Mouse (Mus musculus) brown adipose tissue, adult 24 weeks (tissue): ENCODE measurements at regions not wholly inside any gene's neighbourhood (a gene's known extent, or its start where the extent isn't known, plus 50 kb on each side); places are given as distances from the start of the nearest gene placed in this dataset.
"Not testable (repeated sequence)": the region's sequence is repeated elsewhere in the genome, so short reads cannot be mapped to it uniquely, and the experiment has no call there.

Source experiments
- H3K27ac ChIP-seq: fragments of 200-500 bp; replicated peaks from 2 replicates; pipeline ENCODE4 v1.5.1; 2012; ENCODE audit warnings: low read depth, mild to moderate bottlenecking, low read length
- H3K4me1 ChIP-seq: fragments of 200-500 bp; 2 replicates; pipeline ENCODE4 v1.6.1; 2012; ENCODE audit warnings: low read length, mixed read lengths; ENCODE audit not compliant: control insufficient read depth, insufficient read depth, insufficient read length
- H3K4me3 ChIP-seq: fragments of 200-500 bp; 2 replicates; pipeline ENCODE4 v1.5.1; 2012; ENCODE audit warnings: low read depth, mild to moderate bottlenecking, low read length, moderate library complexity; ENCODE audit not compliant: insufficient read depth

DNA sequence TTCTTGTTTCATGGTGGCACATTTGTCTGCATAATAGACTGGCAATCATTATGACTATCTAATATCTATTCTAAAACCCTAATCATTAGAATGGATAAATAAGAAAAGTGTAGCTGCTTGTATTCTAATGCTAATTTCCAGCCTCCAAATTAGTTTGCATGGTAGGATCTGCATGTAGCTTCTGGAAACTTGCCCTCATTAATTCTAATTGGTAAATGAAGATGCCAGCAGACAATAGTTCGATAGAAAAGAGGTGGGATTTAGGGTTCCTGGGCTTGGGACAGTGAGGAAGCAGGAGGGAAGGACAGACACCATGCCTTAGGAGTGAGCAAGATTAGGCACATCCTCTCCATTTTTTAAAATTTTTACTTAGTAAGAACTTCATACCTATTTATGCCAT lies 1008.3 kb downstream of the Basp1 start:
- no peak overlapping the region for H3K27ac ChIP-seq
- no peak overlapping the region for H3K4me3 ChIP-seq

DNA sequence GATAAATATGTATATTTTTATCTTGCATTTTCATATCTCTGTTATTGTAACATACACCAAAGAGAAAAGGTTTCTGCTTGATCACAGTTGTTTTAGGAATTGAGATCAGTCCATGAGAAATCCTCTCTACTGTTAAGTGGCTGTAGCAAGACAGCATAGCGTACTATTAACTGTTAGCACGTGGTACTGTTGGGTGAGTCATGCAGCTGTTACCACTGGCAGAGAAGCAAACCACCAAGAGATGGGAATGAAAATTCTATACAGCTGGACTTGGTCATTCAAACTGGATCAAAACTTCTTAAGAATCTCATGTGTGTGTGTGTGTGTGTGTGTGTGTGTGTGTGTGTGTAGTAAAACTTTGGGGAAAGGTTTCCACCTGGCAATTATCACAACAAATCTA lies 1013.5 kb downstream of the Basp1 start:
- no peak overlapping the region for H3K4me3 ChIP-seq
- H3K4me1 ChIP-seq = no peaks in the 10 kb centered on the region
- H3K27ac ChIP-seq = no peak overlapping the region

More for the DNA sequence above, 1008.3 kb downstream of the Basp1 start:
- H3K4me1 ChIP-seq = no peaks in the 10 kb centered on the region

DNA sequence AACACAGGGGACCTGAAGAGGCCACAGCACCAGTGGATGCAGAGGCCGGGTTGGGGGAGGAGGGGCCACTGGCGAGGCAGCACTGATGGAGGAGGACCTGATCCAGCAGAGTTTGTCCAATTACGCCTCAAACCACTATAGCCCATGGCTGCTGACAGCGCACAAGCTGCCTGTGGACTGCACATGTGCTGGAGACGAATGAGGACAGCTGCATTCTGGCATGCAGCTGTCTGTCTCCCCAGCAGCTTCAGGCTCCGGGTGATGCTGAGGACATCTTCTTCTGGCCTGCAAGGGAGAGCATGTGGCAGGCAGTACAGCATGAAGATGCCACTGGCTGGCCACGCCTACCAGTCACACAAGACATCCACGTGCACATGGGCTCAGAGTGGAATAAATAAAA lies 1055.2 kb downstream of the Basp1 start:
- no peaks in the 10 kb centered on the region for H3K4me1 ChIP-seq
- H3K27ac ChIP-seq = no peak overlapping the region
- no peak overlapping the region for H3K4me3 ChIP-seq

DNA sequence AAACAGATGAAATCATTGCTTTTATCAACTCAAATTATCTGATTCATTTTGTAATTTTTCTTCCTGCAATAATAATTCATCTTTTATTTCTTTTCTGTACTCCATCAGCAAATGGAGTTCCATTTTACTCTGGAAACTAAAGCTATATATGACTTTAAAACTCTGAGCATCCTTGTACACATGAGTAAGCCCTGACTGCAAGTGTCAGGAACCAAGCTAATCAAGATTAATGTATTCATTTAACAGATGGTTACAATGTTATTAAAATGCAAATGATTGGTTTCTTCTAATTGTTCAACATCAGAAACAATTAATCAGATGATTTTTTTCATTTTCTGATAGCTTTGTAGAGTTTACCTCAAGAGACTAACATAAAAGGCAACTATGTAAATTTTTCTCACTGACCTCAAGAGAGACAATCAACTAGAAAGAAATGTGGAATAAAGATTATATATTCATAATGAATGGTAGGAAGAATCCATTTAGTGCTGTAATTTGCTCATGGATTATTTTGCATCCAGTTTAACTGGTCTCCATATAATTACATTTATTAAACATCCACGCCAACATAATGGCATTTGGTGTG lies 1064.5 kb downstream of the Basp1 start:
- Histone ChIP-seq H3K4me1 (no peaks in the 10 kb centered on the region), H3K27ac (no peak overlapping the region), H3K4me3 (no peak overlapping the region)

DNA sequence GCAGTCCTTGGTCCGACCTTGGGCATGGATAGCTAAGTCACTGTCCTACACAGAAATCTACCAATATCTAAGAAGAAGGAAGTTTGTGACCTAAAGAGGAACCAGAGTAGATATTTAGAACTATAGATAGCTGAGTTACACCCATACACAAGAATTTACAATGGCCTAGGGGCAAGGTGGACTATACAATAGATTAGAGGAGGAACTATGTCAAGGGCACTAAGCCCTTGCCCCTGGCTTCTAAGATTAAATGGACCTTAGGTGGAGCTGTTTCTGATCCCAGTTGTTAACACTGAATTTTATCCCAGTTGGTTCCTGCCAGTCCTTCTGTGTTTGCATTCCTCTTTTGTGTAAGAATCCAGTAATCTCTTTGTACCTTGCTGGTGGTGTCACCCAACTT lies 1077.7 kb downstream of the Basp1 start:
- H3K4me3 ChIP-seq, H3K4me1 ChIP-seq, H3K27ac ChIP-seq: not testable (repeated sequence)

DNA sequence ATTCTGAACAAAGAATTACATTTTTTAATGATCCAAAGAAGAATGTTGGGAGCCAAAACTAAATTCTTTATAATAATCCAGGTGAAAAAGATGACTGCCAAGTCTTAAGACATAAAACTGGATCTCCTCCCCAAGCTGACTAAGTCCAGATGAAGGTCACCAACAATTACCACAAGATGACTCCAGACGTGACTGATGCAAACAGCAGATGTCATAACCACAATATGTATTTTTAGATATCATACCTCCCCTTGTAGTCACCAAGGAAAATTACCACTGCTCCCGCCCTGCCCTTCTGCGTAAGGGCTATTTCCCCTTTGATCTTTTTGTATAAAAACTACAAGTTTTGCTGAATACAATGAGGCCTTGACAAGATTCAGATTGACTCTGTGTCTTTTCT lies 1110.4 kb downstream of the Basp1 start:
- H3K4me3 ChIP-seq, H3K4me1 ChIP-seq, H3K27ac ChIP-seq: not testable (repeated sequence)

DNA sequence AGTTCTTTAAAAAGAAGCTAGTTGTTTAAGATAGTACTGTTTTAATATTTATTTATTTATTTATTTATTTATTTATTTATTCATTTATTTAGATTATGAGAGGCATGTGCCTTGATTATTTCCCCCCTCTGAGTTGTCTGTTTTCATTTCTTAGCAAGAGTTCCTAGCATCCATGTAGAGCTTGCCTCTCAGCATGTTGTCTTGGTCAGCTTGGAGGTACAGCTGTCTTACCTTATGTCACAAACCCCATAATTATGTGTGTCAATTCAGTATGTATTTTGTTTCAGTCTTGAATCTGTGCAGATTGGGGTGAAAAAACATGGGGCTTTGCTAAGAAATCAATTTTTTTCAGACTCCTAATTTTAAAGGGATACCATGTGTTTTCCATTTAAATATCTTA lies 1116.3 kb downstream of the Basp1 start:
- H3K4me1 ChIP-seq = no peaks in the 10 kb centered on the region
- no peak overlapping the region for H3K4me3 ChIP-seq
- no peak overlapping the region for H3K27ac ChIP-seq

DNA sequence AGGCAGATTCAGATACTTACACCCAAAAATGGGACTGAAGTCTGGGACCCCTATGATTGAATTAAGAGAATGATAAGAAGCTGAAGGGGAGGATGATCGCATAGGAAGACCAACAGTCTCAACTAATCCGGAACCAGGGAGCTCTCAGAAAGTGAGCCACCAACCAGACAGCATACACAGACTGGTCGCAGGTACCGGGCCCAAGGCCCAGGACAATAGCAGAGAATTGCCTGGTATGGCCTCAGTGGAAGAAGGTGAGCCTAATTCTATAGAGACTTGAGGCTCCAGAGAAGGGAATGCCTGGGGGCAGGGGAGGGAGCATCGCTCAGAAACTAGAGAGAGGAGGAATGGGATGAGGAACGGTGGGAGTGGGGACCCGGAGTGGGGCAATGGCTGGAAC lies 1116.8 kb downstream of the Basp1 start:
- Histone ChIP-seq H3K4me1 (no peaks in the 10 kb centered on the region), H3K4me3 (no peak overlapping the region), H3K27ac (no peak overlapping the region)

DNA sequence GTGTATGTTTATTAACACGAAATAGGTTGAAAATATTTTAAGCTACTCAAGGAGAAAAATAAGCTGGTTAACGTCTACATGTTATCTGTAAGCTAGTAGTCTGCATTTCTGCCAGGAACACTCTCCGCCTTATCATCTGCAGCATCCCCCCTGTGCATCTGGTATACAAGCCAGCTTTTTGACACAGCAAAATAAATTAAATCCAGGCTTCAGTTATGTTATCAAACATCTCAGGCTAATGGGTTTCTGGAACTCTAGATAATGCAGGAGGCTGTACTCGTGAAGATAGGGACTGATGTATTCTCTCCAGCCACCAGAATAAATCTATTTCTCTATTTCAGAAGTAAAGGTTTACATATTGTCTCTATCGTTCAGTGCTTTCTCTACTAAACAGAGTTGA lies 1138.5 kb downstream of the Basp1 start:
- no peak overlapping the region for H3K27ac ChIP-seq
- no peak overlapping the region for H3K4me3 ChIP-seq
- no peaks in the 10 kb centered on the region for H3K4me1 ChIP-seq

DNA sequence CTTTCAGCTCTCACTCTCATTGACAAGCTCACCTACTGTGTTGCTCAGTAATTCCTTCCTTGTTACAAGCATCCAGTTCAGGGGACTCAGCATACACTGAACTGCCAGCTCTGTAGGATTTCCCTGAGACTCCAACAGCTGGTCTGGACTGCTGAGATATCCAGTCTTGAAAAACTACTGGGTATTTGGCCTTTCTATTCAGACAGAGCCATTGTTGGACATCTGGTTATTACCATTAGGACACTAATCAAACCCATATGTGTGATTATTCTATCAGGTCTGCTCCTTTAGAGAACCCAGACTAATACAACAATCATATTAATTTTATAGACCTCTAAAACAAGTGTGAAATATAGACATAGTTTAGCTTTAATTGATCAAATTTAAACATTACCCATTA lies 1146.2 kb downstream of the Basp1 start:
- Histone ChIP-seq H3K4me3 (no peak overlapping the region), H3K27ac (no peak overlapping the region), H3K4me1 (no peaks in the 10 kb centered on the region)
